Mouse (Mus musculus): ENCODE measurements around the gene Copg2. TPM values are rescaled to one million over a fixed set of nuclear protein-coding genes. Genes with fewer than 3 reads are reported as not detected.

Copg2 gene
- polyA plus RNA-seq, 1 experiment from 2014 or later: 25.2 TPM

GRCm38 (mm10) chr6:30710371-30711364, 185.9 kb downstream of the Copg2 start:
- no peak overlapping the region for H3K27ac ChIP-seq (ENCODE audit: low read depth, low read length)
- no peak overlapping the region for H3K4me3 ChIP-seq (ENCODE audit: low read length)
- H3K9ac ChIP-seq (ENCODE audit: low read depth, low read length): no peak overlapping the region
- H3K9me3 ChIP-seq (ENCODE audit: control insufficient read depth, low read length): no peaks in the 10 kb centered on the region
- H3K4me2 ChIP-seq (ENCODE audit: low read length): no peak overlapping the region
- ATAC-seq: no peak
- H3K36me3 ChIP-seq (ENCODE audit: control insufficient read depth, insufficient read depth, low read length): no peaks in the 10 kb centered on the region
- WGBS: 67% methylated on average over 25 of the region's 25 CpGs
- no peaks in the 10 kb centered on the region; the same call in 1 of the 2 replicates for H3K4me1 ChIP-seq (ENCODE audit: control insufficient read depth, insufficient read depth, low read depth, low read length)
- no peaks in the 10 kb centered on the region for H3K27me3 ChIP-seq (replicated peaks; ENCODE audit: control insufficient read depth, insufficient read depth, low read length)

- no peak overlapping the region for H3K27ac ChIP-seq (ENCODE audit: low read depth, low read length)
- no peak overlapping the region for H3K9ac ChIP-seq (ENCODE audit: low read depth, low read length)
- 33% methylated on average over 6 of the region's 6 CpGs for WGBS
- no peaks in the 10 kb centered on the region; the same call in 1 of the 2 replicates for H3K4me1 ChIP-seq (ENCODE audit: control insufficient read depth, insufficient read depth, low read depth, low read length)
- H3K27me3 ChIP-seq (replicated peaks; ENCODE audit: control insufficient read depth, insufficient read depth, low read length): no peaks in the 10 kb centered on the region
- no peaks in the 10 kb centered on the region for H3K9me3 ChIP-seq (ENCODE audit: control insufficient read depth, low read length)
- no peak overlapping the region for H3K4me2 ChIP-seq (ENCODE audit: low read length)
- no peak for ATAC-seq
- H3K36me3 ChIP-seq (ENCODE audit: control insufficient read depth, insufficient read depth, low read length): no peaks in the 10 kb centered on the region
- H3K4me3 ChIP-seq (ENCODE audit: low read length): no peak overlapping the region
Measured at GRCm38 (mm10) chr6:30709115-30709514, 187.5 kb downstream of the Copg2 start.

GRCm38 (mm10) chr6:30703977-30704602, 192.5 kb downstream of the Copg2 start:
- H3K9ac ChIP-seq (ENCODE audit: low read depth, low read length): no peak overlapping the region
- no peak for ATAC-seq
- H3K36me3 ChIP-seq (ENCODE audit: control insufficient read depth, insufficient read depth, low read length): no peaks in the 10 kb centered on the region
- H3K4me2 ChIP-seq (ENCODE audit: low read length): no peak overlapping the region
- no peaks in the 10 kb centered on the region for H3K4me1 ChIP-seq (ENCODE audit: control insufficient read depth, insufficient read depth, low read depth, low read length)
- WGBS: 83% methylated on average over 9 of the region's 9 CpGs
- H3K27me3 ChIP-seq (replicated peaks; ENCODE audit: control insufficient read depth, insufficient read depth, low read length): no peaks in the 10 kb centered on the region
- no peak overlapping the region for H3K4me3 ChIP-seq (ENCODE audit: low read length)
- no peak overlapping the region for H3K27ac ChIP-seq (ENCODE audit: low read depth, low read length)
- no peaks in the 10 kb centered on the region for H3K9me3 ChIP-seq (ENCODE audit: control insufficient read depth, low read length)

- no peak overlapping the region for H3K27ac ChIP-seq (ENCODE audit: low read depth, low read length)
- H3K4me3 ChIP-seq (ENCODE audit: low read length): no peak overlapping the region
- H3K27me3 ChIP-seq (replicated peaks; ENCODE audit: control insufficient read depth, insufficient read depth, low read length): no peaks in the 10 kb centered on the region
- no peaks in the 10 kb centered on the region for H3K36me3 ChIP-seq (ENCODE audit: control insufficient read depth, insufficient read depth, low read length)
- no peak overlapping the region for H3K9ac ChIP-seq (ENCODE audit: low read depth, low read length)
- no peak for ATAC-seq
- 78% methylated on average over 6 of the region's 6 CpGs for WGBS
- no peak overlapping the region for H3K4me2 ChIP-seq (ENCODE audit: low read length)
- no peaks in the 10 kb centered on the region for H3K9me3 ChIP-seq (ENCODE audit: control insufficient read depth, low read length)
- H3K4me1 ChIP-seq (ENCODE audit: control insufficient read depth, insufficient read depth, low read depth, low read length): no peaks in the 10 kb centered on the region
Measured at GRCm38 (mm10) chr6:30703476-30703875, 193.1 kb downstream of the Copg2 start.

- no peaks in the 10 kb centered on the region for H3K27me3 ChIP-seq (replicated peaks; ENCODE audit: control insufficient read depth, insufficient read depth, low read length)
- H3K4me2 ChIP-seq (ENCODE audit: low read length): no peak overlapping the region
- no peak overlapping the region for H3K27ac ChIP-seq (ENCODE audit: low read depth, low read length)
- no peaks in the 10 kb centered on the region for H3K9me3 ChIP-seq (ENCODE audit: control insufficient read depth, low read length)
- no peak overlapping the region for H3K9ac ChIP-seq (ENCODE audit: low read depth, low read length)
- no peak for ATAC-seq
- no peaks in the 10 kb centered on the region for H3K36me3 ChIP-seq (ENCODE audit: control insufficient read depth, insufficient read depth, low read length)
- H3K4me1 ChIP-seq (ENCODE audit: control insufficient read depth, insufficient read depth, low read depth, low read length): no peaks in the 10 kb centered on the region
- WGBS: 75% methylated on average over 6 of the region's 6 CpGs
- H3K4me3 ChIP-seq (ENCODE audit: low read length): no peak overlapping the region
Measured at GRCm38 (mm10) chr6:30702881-30703280, 193.7 kb downstream of the Copg2 start.

- Histone ChIP-seq H3K36me3 (ENCODE audit: control insufficient read depth, insufficient read depth, low read length) (no peaks in the 10 kb centered on the region), H3K27ac (ENCODE audit: low read depth, low read length) (no peak overlapping the region), H3K4me2 (ENCODE audit: low read length) (no peak overlapping the region), H3K9me3 (ENCODE audit: control insufficient read depth, low read length) (no peaks in the 10 kb centered on the region), H3K27me3 (replicated peaks; ENCODE audit: control insufficient read depth, insufficient read depth, low read length) (no peaks in the 10 kb centered on the region), H3K4me3 (ENCODE audit: low read length) (no peak overlapping the region), H3K4me1 (ENCODE audit: control insufficient read depth, insufficient read depth, low read depth, low read length) (no peaks in the 10 kb centered on the region), H3K9ac (ENCODE audit: low read depth, low read length) (no peak overlapping the region)
- WGBS: 77% methylated on average over 6 of the region's 6 CpGs
- no peak for ATAC-seq
Measured at GRCm38 (mm10) chr6:30700182-30700581, 196.4 kb downstream of the Copg2 start.

GRCm38 (mm10) chr6:30698036-30698435, 198.6 kb downstream of the Copg2 start:
- no peak overlapping the region for H3K4me2 ChIP-seq (ENCODE audit: low read length)
- no peaks in the 10 kb centered on the region for H3K27me3 ChIP-seq (replicated peaks; ENCODE audit: control insufficient read depth, insufficient read depth, low read length)
- 93% methylated on average over 4 of the region's 4 CpGs for WGBS
- ATAC-seq: no peak
- peaks cover 4% of the 10 kb centered on the region; the same call in 1 of the 2 replicates for H3K4me1 ChIP-seq (ENCODE audit: control insufficient read depth, insufficient read depth, low read depth, low read length)
- H3K9me3 ChIP-seq (ENCODE audit: control insufficient read depth, low read length): no peaks in the 10 kb centered on the region
- H3K9ac ChIP-seq (ENCODE audit: low read depth, low read length): no peak overlapping the region
- H3K27ac ChIP-seq (ENCODE audit: low read depth, low read length): no peak overlapping the region
- no peaks in the 10 kb centered on the region for H3K36me3 ChIP-seq (ENCODE audit: control insufficient read depth, insufficient read depth, low read length)
- H3K4me3 ChIP-seq (ENCODE audit: low read length): no peak overlapping the region
